ENCODE assay signal across 9 mouse cellular contexts in the genomic region with DNA sequence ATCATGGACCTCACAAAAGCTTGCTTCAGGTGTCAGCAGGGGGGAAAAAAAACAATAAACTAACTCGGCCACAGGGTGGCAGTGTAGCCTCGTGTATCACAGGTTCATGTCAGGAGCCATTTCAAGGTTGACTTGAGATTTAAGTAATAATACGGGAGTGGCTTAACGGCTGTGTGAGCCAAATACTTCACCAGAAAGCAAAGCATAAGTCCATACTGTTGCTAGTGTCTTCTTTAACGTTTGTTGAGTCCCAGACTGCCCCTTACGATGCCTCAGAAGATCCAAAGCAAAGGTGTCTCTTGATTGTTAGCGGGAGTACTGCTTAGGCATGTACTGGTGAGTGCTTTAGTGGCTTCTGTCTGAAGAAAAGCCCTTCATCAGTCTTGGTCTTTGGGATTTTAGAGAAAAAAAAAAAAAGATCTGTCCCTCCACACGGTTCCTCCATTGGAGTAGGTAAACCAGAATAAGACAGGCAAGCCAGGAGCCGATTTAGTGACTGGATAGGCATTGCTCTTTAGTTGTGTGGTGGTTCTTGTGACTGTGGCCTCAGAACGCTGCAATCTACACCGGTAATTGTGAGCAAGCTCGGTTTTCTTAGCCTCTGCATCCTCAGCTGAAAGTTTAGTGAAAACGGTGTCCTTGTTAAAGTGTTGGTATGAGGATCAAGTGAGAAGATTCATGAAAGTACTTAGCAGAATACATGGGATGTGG. TPM values are rescaled to one million over a fixed set of nuclear protein-coding genes. Genes with fewer than 3 reads are reported as not detected.
DNase-seq lines count a peak whose midpoint lies in the region; ATAC-seq and TF ChIP-seq lines count a peak whose summit lies in the region.
"Had no signal": no experiment of that assay in that cellular context is flagged by ENCODE, and none has a peak within 500 bp of the region (broad histone marks: within the 10 kb centered on the region; RNA-seq: fewer than 3 reads in every experiment).

No protein-coding gene starts in this region.

- DNase-seq in forebrain, embryonic 14.5 days (ENCODE audit: low spot score) = peak; percentile 94
- DNase-seq in heart, postnatal 10 days = peak; percentile 83 to 90
- DNase-seq in kidney, postnatal 4 days = peak; percentile 85 to 87
- DNase-seq in thymus, adult 18-20 months = peak; percentile 61 to 74

- peak; percentile 25 for TF ChIP-seq CTCF in E14TG2a.4 (conservative IDR thresholded peaks at IDR 0.05; ENCODE audit: low read length)

- H3K4me2 ChIP-seq in forebrain, embryonic 14.5 days (ENCODE audit: low read length) = peak overlapping the region; percentile 42
- H3K4me2 ChIP-seq in liver, embryonic 16.5 days (ENCODE audit: low read depth, low read length) = peak overlapping the region; percentile 28; the same call in 1 of the 2 replicates
- peak overlapping the region; percentile 49 for H3K4me2 ChIP-seq in neural tube, embryonic 13.5 days

- H3K27ac ChIP-seq in forebrain, embryonic 14.5 days (ENCODE audit: low read depth, low read length) = no peak overlapping the region
- H3K27ac ChIP-seq in liver, embryonic 16.5 days (ENCODE audit: low read length) = no peak overlapping the region
- H3K27ac ChIP-seq in neural tube, embryonic 13.5 days (replicated peaks) = no peak overlapping the region
- H3K27ac ChIP-seq: macrophage had no signal

- intact Hi-C loops in heart, postnatal 10 days (cut with DNase I) = loop anchor here (10.0 kb wide), 1 partner anchor 374 kb away; no protein-coding TSS in a partner anchor

- no peaks in the 10 kb centered on the region for H3K27me3 ChIP-seq in E14TG2a.4 (ENCODE audit: insufficient read depth, low read length)
- H3K27me3 ChIP-seq in forebrain, embryonic 14.5 days (replicated peaks; ENCODE audit: control insufficient read depth, insufficient read depth, low read length) = no peaks in the 10 kb centered on the region
- no peaks in the 10 kb centered on the region for H3K27me3 ChIP-seq in liver, embryonic 16.5 days (ENCODE audit: control insufficient read depth, insufficient read depth, low read depth, low read length)
- H3K27me3 ChIP-seq in neural tube, embryonic 13.5 days = no peaks in the 10 kb centered on the region

- peaks cover 6% of the 10 kb centered on the region for H3K9me3 ChIP-seq in E14TG2a.4 (ENCODE audit: low read length)
- no peaks in the 10 kb centered on the region for H3K9me3 ChIP-seq in forebrain, embryonic 14.5 days (replicated peaks; ENCODE audit: control insufficient read depth, low read length)
- no peaks in the 10 kb centered on the region for H3K9me3 ChIP-seq in liver, embryonic 16.5 days (replicated peaks; ENCODE audit: control insufficient read depth, low read length)
- no peaks in the 10 kb centered on the region for H3K9me3 ChIP-seq in neural tube, embryonic 13.5 days

- peak; percentile 76 for ATAC-seq in cerebellum, adult (ENCODE audit: insufficient number of reproducible peaks, low FRiP score, low TSS enrichment)
- peak; percentile 71 for ATAC-seq in forebrain, embryonic 14.5 days
- no peak for ATAC-seq in liver, embryonic 16.5 days (ENCODE audit: low read depth)
- peak; percentile 63 for ATAC-seq in neural tube, embryonic 13.5 days (ENCODE audit: low read depth)

- H3K4me3 ChIP-seq in E14TG2a.4 (replicated peaks; ENCODE audit: low read length) = no peak overlapping the region
- no peak overlapping the region for H3K4me3 ChIP-seq in forebrain, embryonic 14.5 days (ENCODE audit: low read depth, low read length)
- no peak overlapping the region for H3K4me3 ChIP-seq in liver, embryonic 16.5 days (ENCODE audit: low read depth, low read length)
- H3K4me3 ChIP-seq in neural tube, embryonic 13.5 days = peak overlapping the region; percentile 16

- H3K9ac ChIP-seq in forebrain, embryonic 14.5 days (ENCODE audit: low read length) = 0 out of 2 replicates have a peak overlapping the region, but pooled peaks have one; percentile 17
- H3K9ac ChIP-seq in liver, embryonic 16.5 days (ENCODE audit: low read depth, low read length) = no peak overlapping the region; the same call in 1 of the 2 replicates
- no peak overlapping the region for H3K9ac ChIP-seq in neural tube, embryonic 13.5 days

- no peaks in the 10 kb centered on the region for H3K4me1 ChIP-seq in E14TG2a.4 (replicated peaks; ENCODE audit: low read depth, low read length)
- no peaks in the 10 kb centered on the region for H3K4me1 ChIP-seq in forebrain, embryonic 14.5 days (ENCODE audit: control insufficient read depth, insufficient read depth, low read length)
- peaks cover 2% of the 10 kb centered on the region; the same call in 1 of the 2 replicates for H3K4me1 ChIP-seq in liver, embryonic 16.5 days (ENCODE audit: control insufficient read depth, low read depth, low read length)
- no peaks in the 10 kb centered on the region for H3K4me1 ChIP-seq in neural tube, embryonic 13.5 days (replicated peaks)

- WGBS in forebrain, embryonic 14.5 days = 34% methylated on average over 13 of the region's 13 CpGs
- WGBS in liver, embryonic 16.5 days (ENCODE audit: insufficient replicate concordance) = 26% methylated on average over 13 of the region's 13 CpGs
- WGBS in neural tube, embryonic 13.5 days = 39% methylated on average over 13 of the region's 13 CpGs

- no peaks in the 10 kb centered on the region for H3K36me3 ChIP-seq in E14TG2a.4 (ENCODE audit: insufficient read depth, low read length)
- no peaks in the 10 kb centered on the region for H3K36me3 ChIP-seq in forebrain, embryonic 14.5 days (ENCODE audit: control insufficient read depth, insufficient read depth, low read length)
- no peaks in the 10 kb centered on the region for H3K36me3 ChIP-seq in liver, embryonic 16.5 days (ENCODE audit: control insufficient read depth, insufficient read depth)
- H3K36me3 ChIP-seq in neural tube, embryonic 13.5 days = no peaks in the 10 kb centered on the region

RNA-seq across cellular contexts. Expression of a gene that starts 30.2 kb away (rescaled TPM):
- 1.2 and 1.5 TPM in 2 replicates for polyA plus RNA-seq in forebrain, embryonic 14.5 days (2014; fragmentation: Nextera tagmentation; extraction: Ambion mirVana)
- total RNA-seq in heart, postnatal 10 days (2021) = 1 to 10 TPM; 1.3 to 1.4 TPM
- polyA plus RNA-seq in liver, embryonic 16.5 days (2015; fragmentation: Nextera tagmentation; extraction: Ambion mirVana) = 0.07 TPM in 1 of 2 replicates, not detected in the other
- 0.88 and 1.3 TPM in 2 replicates for polyA plus RNA-seq in neural tube, embryonic 13.5 days (2015; fragmentation: Nextera tagmentation; extraction: Ambion mirVana)
- polyA plus RNA-seq: macrophage had no signal
